Mouse (Mus musculus) E14TG2a.4 (cell line): Measurements from ENCODE around the gene Becn1.

Source experiments
- CTCF ChIP-seq: conservative IDR thresholded peaks from 2 replicates; pipeline ENCODE4 v1.5.1; 2014; ENCODE audit warnings: low read length
- NANOG ChIP-seq: IDR thresholded peaks from 2 replicates; pipeline ENCODE4 v1.6.1; 2014; ENCODE audit warnings: borderline replicate concordance, low read length, mixed read lengths

DNA sequence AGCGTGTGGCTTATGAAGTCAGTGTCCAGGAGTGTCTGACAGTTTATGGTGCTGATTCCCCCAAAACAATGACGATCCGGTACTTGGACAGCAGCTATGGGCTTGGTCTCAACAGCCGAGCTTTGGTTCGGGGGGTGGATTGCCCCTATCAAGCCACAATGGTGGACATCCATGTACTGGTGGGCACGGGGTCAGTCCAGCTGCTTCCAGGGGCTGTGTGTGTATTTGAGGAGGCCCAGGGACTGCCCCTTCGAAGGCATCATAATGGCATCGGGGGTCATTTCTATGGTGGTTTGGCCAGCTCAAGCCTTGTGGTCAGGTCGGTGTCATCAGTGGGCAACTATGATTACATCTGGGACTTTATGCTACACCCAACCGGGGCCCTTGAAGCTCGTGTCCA lies 24.1 kb upstream of the Becn1 start:
- TF ChIP-seq CTCF (no peak), NANOG (no peak)
